15 mouse cellular contexts compared by ENCODE assay signal in genomic region chr11:50704511-50704910, GRCm38 (mm10).
"Had no signal": no experiment of that assay in that cellular context is flagged by ENCODE, and none has a peak within 500 bp of the region (broad histone marks: within the 10 kb centered on the region; RNA-seq: fewer than 3 reads in every experiment).

No protein-coding gene starts in this region.

- DNase-seq: heart, postnatal 10 days; heart, postnatal 36 days; heart, postnatal 4 days; kidney, adult 11 months; kidney, adult 18-20 months; kidney, adult 2 months; kidney, adult 8-10 months; kidney, adult 9 months; kidney, postnatal 10 days; kidney, postnatal 14 days; kidney, postnatal 25 days; kidney, postnatal 36 days; kidney, postnatal 4 days; layer of hippocampus, adult 9-11 months; layer of hippocampus, postnatal 36 days had no signal
